Mouse (Mus musculus) gastrocnemius, postnatal 25 days (tissue): ENCODE results near the gene Apoe. TPM values are rescaled to one million over a fixed set of nuclear protein-coding genes. Genes with fewer than 3 reads are reported as not detected.
A peak's percentile ranks its signal among the peaks of the same experiment; 100 is the strongest.
"Not testable (repeated sequence)": the region's sequence is repeated elsewhere in the genome, so short reads cannot be mapped to it uniquely, and the experiment has no call there.

Source experiments
- DNase-seq: peaks from one replicate; pipeline ENCODE4 v3.0.0; 2022
- total RNA-seq, 2 experiments: library from RNA; stranded (reverse); gene quantifications; 1 replicate in 1 of 2; 2 replicates in 1 of 2; pipeline ENCODE4 v1.2.3; 2021

Apoe gene
- total RNA-seq, 2 experiments from 2014 or later: 53.5 to 108 TPM

DNA sequence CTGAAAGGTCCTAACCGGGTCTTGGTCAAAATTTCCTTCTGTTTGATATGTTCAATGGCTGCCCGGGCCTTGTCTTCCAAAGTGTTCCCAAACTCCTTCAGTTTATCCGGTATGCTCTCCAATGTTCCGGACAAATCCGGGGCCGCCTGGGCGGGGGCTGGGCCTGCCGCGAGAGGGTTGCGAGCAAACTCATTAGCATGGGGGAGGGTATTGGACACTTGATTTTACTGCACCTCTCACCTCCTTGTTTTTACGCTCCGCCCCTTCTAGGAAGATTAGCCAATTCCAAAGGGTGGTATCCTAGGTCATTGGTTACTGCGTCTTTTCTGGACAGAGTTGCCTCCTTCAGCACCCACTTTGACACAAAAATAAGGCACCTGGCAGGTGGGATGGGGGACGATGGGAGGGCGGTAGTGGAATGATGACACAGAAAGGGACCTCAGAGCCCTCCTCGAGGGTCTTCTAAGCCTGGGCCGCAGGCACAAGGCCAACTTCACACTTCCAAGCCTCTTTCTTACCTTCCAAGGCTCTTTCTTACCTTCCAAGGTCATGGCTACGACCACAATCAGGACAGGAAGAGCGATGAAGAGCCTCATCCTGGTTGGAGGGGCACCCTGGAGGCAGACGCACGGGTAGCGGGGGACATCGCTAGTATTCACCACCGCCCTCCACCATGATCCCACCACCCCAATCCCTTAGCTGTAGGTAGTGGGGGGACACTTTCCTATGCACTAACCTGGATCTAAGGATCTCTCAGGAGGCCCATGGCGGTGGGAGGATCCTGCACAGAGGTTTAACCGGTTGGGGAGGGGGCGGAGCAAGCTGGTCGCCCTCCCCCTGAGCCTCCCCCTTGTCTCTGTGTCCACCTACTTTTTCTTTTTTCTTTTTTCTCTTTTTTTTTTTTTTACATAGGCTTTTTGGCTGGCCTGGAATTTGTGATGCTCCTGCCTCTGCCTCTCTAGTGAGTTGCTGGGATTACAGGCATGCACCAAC, 6.8 kb downstream of the Apoe start, which contains the start of gene Apoc1:
Gene Apoc1, minus strand, starts transcription at position 788 of the 993 bp plus-strand sequence.
- DNase-seq: no peak

- DNase-seq: no peak
These were observed 7.6 kb downstream of the Apoe start for GRCm38 (mm10) chr7:19691434-19691833.

DNA sequence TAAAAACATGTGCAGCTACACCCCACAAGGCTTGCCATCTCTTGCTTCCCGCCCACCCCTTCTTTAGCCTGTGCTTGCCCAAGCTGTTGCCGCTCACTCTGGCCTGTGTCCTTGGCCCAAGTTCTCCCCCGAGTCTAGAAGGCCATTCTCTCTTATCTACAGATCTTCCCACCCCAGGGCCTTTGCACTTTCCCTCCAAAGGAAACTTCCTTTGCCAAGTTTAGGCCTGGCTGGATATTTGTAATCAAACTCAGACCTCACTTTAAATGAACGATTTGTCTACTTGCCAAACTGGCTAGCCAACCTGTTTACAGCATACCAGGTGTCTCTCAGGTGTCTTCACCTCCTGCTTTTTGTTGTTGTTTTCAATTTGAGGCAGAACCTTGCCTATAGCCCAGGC, 8.1 kb downstream of the Apoe start:
- no peak for DNase-seq

GRCm38 (mm10) chr7:19688611-19689010, 10.4 kb downstream of the Apoe start:
- DNase-seq: no peak

GRCm38 (mm10) chr7:19688101-19688500, 10.9 kb downstream of the Apoe start:
- DNase-seq: no peak

- DNase-seq: not testable (repeated sequence)
These were observed 11.9 kb downstream of the Apoe start for GRCm38 (mm10) chr7:19686927-19687583.

DNA sequence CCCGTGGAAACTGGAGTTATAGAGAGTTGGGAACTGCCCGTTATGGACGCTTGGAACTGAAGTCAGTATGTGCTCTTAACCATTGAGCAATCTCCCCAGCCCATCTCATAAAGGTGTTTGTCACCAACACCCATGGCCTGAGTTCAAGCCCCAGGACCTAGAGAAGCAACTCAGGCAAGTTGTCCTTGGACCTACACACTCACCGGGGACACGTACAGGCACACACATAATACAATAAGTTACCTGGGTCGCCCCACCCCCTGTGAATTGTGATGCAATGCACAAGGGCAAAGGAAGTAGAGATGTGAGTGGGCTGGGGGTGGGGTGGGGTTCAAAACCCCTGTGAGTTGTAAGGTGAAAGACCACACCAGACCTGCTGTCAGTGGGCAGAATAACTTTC, 12.5 kb downstream of the Apoe start:
- no peak for DNase-seq

DNA sequence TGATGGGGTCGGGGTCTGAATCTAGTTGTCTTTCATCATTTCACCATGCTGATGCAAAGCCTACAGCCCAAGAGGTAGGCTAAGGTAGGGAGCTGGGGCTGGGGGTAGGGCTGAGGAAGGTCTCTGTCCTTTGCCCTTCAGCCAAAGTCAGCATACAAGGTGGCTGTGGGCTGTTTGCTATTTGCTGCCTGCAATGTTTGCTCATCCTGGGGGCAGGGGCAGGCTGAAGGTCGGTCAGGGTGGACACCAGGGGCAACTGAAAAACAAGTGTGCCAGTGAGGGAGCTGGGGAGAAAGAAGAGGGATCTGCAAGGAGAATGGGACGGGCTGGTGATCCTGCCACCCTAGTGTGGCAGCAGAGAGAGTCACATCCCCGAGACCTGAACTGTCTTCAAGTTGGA, 13.6 kb downstream of the Apoe start:
- DNase-seq: no peak

- DNase-seq: no peak
These were observed 15.2 kb downstream of the Apoe start for GRCm38 (mm10) chr7:19683771-19684201.

DNA sequence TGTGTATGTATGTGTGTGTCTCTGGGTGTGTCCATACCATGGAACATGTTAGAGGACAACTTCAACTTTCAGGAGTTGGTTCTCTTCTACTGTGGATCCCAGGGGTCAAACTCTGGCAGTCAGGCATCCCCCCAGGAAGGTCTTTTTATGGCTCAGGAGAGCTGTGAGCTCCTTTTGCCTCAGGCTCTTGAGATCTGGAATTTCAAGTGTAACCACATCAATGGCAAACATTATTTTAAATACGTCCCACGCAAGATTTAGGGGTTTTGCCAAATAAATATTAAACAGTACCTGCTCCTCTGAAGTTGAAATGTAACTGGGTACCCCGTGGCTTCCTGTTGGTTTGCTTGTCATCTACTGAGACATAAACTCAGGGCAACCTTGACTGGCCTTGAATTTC, 16.0 kb downstream of the Apoe start:
- DNase-seq: no peak

- DNase-seq: no peak
These were observed 17.7 kb downstream of the Apoe start, which contains the start of the genes Gm44805 and Apoc4 for GRCm38 (mm10) chr7:19681202-19681694. TSS of gene Gm44805 (minus strand) at chr7:19681423. TSS of gene Apoc4 (minus strand) at chr7:19681479.

DNA sequence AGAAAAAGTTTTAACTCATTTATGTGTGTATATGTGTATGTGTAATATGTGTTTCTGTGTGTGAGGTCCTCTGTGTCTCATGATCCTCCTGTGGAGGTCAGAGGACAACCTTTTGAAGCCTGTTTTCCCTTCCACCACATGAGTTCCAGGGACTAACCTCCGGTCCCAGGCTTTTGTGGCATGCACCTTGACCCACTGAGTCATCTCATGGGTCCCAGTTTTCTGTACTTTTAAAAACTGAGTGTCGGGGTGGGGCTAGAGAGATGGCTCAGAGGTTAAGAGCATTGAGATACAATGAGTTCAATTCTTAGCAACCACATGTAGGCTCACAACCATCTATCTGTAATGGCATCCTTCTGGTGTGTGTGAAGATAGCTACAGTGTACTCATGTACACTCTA, 18.3 kb downstream of the Apoe start:
- DNase-seq: no peak

DNA sequence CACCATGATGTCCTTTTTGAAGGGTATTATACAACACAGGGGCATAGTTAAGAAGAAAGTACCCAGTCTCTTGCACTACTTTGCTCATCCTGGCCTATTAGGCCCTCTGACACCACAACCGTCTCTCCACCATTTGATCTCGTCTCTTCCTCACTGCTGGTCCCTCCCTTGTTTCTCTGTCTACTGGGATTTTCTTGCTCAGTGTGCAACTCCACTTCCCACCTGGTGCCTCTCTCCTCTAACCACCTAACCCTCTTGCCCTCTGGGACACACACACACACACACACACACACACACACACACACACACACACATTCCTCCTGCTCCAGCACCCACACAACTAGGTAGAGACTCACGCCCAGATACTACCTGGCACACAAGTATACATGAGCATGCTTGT, 20.1 kb downstream of the Apoe start:
- no peak for DNase-seq

- no peak for DNase-seq
These were observed 21.1 kb downstream of the Apoe start, which contains the start of gene Apoc2 for GRCm38 (mm10) chr7:19677872-19678271. TSS of gene Apoc2 (minus strand) at chr7:19677941.

- DNase-seq: no peak
These were observed 22.3 kb downstream of the Apoe start for GRCm38 (mm10) chr7:19676662-19677061.

DNA sequence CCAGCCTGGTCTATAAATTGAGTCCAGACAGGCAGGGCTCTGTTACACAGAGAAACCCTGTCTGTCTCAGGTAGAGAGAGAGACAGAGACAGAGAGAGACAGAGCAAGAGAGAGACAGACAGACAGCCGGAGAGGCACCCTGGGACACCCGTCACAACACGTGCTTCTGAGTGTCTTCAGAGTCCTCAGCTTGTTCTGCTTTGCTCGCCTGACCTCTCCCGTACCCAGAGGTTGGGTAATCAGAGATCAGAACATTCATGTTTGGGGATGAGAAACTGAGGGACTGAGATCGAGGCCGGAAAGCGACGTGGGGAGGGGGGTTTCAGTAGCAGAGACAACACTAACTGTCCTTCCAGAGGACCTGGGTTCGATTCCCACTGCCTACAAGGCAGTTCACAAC, 23.2 kb downstream of the Apoe start:
- DNase-seq: no peak

DNA sequence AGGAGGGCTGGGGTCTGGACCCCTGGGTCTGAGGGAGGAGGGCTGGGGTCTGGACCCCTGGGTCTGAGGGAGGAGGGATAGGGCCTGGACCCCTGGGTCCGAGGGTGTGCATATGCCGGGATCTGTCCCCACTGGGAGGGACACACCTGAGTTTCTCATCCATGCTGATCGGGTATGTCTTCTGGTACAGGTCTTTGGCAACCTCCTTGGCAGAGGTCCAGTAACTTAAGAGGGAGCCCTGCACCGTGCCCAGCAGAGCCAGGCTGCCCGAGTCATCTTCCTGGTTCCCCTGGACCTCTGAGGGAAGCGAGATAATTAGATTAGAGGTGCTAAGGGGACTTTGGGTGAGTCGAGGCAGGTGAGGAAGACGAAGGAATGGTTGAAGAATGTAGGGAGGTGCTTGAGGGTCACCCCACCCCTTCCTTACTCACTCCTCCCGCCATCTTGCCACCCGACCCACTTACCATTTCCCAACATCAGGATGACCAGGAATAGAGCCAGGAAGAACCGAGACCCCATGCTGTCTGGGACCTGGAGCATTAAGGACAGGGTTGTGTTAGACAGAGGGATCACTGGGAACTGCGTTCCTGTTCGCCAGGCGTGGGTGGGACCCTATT, 25.8 kb downstream of the Apoe start:
- no peak for DNase-seq

DNA sequence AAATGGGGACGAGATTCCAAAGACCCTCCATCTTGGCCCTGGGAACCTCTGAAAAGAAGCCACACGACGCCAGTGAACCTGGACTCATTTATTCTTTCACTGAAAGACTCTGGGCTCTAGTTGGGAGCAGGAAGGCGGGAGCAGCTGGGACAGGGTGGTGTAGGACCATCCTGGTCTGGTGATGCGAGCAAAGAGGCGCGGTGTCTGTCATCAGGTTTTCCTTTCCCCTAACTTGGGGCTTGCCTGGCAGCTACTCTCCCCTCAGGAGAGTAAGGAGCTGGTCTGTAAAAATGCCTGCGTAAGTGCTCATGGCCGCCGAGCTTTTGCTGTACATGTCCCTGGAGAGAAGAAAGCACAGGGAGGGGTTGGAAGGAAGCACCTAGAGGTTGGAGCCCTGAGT, 27.5 kb downstream of the Apoe start:
- DNase-seq: no peak

DNA sequence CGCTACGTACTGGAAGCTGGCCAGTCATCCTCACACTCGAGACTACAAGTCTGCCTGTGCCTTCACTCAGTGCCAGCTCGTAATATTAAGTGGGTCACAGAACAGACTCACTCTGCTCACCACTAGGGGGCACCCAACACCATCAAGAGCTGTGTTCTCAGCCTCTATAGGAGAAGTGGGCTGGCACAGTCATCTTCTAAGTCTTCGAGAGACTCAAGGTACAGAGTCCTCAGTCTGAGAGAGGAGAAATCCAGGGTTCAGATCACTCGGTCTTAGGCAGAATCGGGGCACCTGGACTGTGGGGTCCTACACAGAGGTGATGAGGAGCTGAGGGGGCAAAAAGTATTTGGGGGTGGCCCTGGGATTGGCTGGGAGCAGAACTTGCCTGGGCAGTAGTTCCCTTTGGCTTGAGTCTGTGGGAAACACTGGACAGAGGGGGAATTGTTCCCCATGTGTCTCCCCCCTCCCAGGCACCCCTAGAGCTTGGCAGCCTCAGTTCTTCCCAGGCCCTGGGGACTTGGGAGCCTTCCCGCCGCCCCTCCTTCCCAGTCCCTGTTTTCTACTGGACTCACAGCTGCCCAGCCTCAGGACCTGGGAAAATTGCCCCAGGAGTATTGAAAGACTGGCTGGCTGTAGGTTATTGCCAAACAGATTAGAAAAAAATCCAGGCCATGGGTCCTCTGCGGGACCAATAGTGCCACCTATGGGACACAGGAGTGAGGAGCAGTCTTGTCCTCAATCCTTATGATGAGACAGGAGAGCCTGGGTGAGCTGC, 29.9 kb downstream of the Apoe start:
- DNase-seq: peak; percentile 81

- no peak for DNase-seq
These were observed 31.6 kb downstream of the Apoe start for GRCm38 (mm10) chr7:19667434-19667833.

- no peak for DNase-seq
These were observed 32.2 kb downstream of the Apoe start for GRCm38 (mm10) chr7:19666750-19667149.
